Mouse (Mus musculus): ENCODE data around the gene Akap13. TPM values are rescaled to one million over a fixed set of nuclear protein-coding genes. Genes with fewer than 3 reads are reported as not detected.
"Not testable (repeated sequence)": the region's sequence is repeated elsewhere in the genome, so short reads cannot be mapped to it uniquely, and the experiment has no call there.

Gene Akap13
- polyA plus RNA-seq, 1 experiment from 2014 or later = 19.4 TPM

DNA sequence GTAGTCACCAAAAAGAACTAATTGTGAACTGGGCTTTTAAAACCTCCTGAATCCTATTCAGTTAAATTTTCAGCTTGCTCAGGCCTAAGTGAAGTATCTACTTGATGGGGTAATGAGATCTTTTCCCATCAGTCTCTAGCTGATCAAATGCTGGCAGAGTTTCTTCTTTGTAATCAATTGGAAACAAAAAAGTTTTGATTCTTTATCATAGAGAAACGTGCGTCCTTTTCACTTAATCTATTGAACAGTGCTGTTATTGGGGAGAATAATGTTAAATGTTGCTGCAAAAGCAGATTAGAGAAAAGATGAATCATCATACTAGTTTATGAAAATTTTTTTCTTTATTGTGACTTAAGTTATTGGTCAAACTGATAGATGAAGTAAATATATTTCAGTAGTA, 142.5 kb downstream of the Akap13 start:
- Histone ChIP-seq H3K9ac (no peak overlapping the region), H3K9me3 (no peaks in the 10 kb centered on the region), H3K4me2 (no peak overlapping the region), H3K36me3 (no peaks in the 10 kb centered on the region), H3K4me1 (replicated peaks) (no peaks in the 10 kb centered on the region), H3K4me3 (no peak overlapping the region), H3K27ac (no peak overlapping the region), H3K27me3 (no peaks in the 10 kb centered on the region)
- WGBS = 89% methylated on average over 2 of the region's 2 CpGs
- no peak for ATAC-seq (ENCODE audit: low FRiP score)

DNA sequence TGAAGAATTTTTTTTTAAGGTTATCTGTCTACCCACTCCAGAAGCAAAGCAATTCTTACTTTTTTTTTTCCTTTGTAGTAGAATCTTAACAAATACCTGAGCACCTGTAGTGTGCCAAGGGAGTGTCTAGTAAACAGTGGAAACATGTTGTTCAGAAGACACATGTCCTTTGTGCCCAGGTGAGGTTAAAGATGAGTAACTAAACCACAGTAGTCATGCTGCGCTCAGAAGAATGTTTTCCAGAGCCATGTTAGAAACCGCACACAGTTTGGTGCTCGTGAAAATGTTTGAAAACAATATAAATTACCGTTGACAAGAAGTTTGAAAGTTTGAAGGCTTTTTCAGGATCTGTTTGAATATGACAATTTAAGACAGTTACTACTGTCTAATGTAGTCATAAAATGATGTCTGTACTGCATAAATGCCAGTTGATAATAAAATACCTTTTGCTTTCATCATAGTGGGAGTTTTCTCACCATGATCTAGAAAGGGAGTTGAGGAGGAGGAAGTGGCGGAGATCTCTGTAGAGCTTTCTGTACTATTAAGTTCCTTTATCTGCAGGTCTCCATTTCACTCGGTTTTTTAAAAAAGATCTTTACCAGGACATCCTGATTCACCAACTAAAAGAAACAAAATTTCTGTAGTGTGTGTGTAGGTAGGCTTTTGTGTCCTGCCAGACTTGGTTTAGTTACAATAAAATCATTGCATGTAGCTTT, 145.2 kb downstream of the Akap13 start:
- Histone ChIP-seq H3K4me1 (replicated peaks) (no peaks in the 10 kb centered on the region), H3K9ac (no peak overlapping the region), H3K36me3 (no peaks in the 10 kb centered on the region; the same call in 1 of the 2 replicates), H3K27ac (no peak overlapping the region), H3K9me3 (no peaks in the 10 kb centered on the region), H3K4me3 (no peak overlapping the region), H3K4me2 (no peak overlapping the region), H3K27me3 (no peaks in the 10 kb centered on the region)
- ATAC-seq (ENCODE audit: low FRiP score) = no peak
- 93% methylated on average over 6 of the region's 6 CpGs for WGBS

DNA sequence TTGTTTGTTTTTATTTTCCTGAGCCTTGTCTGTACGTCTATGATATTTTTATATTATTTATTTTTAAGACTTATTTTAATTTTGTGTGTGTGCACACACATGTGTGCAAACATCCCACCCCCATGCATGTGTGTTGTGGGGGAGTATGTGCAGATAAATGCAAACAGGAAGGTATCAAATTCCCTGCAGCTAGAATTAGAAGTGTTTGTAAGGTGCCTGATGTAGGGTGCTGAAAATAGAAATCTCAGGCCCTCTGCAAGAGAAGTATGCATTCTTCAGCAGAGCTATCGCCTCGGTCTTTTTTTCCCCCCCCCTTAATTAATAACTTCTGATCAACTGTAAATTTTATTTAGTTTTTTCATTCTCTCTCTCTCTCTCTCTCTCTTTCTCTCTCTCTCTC, 151.9 kb downstream of the Akap13 start:
- no peaks in the 10 kb centered on the region for H3K9me3 ChIP-seq
- H3K27ac ChIP-seq = no peak overlapping the region
- no peaks in the 10 kb centered on the region for H3K4me1 ChIP-seq (replicated peaks)
- H3K4me2 ChIP-seq = no peak overlapping the region
- no peaks in the 10 kb centered on the region for H3K27me3 ChIP-seq
- no peak overlapping the region for H3K4me3 ChIP-seq
- no peak overlapping the region for H3K9ac ChIP-seq
- no peak for ATAC-seq (ENCODE audit: low FRiP score)
- peaks cover 22% of the 10 kb centered on the region; the same call in 1 of the 2 replicates for H3K36me3 ChIP-seq
- WGBS = 96% methylated on average over 3 of the region's 3 CpGs

DNA sequence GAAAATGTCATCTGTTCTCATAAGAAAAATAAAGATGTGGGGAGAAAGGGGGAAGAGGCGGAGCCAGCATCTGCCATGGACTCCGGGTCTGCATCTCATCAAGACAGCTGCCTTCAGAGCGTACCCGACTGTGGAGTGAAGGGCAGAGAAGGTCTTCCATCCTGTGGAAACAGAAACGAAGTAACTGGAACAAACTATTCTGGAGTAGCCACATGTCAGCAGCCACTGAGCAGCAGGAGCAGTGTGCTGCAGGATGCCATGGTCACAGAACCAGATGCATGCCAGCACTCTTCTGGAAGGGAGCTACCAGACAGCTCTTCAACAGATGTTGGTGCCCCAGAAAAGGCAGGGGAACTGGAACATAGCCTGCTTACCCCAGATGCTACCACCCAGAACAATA, 153.4 kb downstream of the Akap13 start:
- WGBS = 74% methylated on average over 5 of the region's 5 CpGs
- no peaks in the 10 kb centered on the region for H3K4me1 ChIP-seq (replicated peaks)
- H3K36me3 ChIP-seq = peaks cover 22% of the 10 kb centered on the region; the same call in 1 of the 2 replicates
- no peak overlapping the region for H3K4me2 ChIP-seq
- no peak overlapping the region for H3K4me3 ChIP-seq
- no peak overlapping the region for H3K9ac ChIP-seq
- H3K27me3 ChIP-seq = no peaks in the 10 kb centered on the region
- no peak for ATAC-seq (ENCODE audit: low FRiP score)
- H3K27ac ChIP-seq = no peak overlapping the region
- no peaks in the 10 kb centered on the region for H3K9me3 ChIP-seq

DNA sequence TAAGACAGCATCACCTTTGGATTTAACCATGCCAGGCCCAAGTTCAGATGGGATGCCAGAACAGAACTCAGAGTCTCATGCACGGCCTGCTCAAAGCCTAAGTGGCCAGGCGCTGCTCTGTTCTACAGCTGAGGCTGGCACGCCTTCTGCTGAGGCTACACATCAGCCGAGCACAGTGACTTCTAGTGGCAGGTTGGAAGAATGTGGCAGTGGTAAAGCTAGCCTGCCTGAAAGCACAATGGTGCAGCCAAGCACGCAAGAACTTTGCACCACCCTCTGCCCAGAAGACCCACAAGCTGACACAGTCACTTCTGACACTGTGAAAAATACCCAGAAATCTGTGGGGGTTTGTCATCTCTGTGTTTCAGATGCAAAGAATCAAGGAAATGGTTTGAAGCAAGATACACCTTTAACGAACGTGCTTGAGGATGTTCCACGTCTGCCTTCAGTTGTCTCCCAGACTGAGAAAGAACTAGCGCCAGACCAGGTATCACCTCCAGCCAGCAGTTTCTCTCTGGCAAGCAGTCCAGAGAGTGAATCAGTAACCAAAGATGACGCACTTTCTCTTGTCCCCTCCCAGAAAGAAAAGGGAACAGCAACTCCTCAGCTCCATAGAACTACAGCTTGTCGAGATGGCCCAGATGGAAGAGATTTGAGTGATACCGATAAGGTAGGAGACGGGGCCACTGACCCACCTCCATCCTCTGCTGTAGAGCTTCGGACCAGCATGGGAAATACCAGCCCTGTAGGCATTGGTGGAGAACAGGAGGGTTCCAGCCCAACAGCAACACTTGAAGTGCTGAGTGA, 154.3 kb downstream of the Akap13 start:
- Histone ChIP-seq H3K9me3 (no peaks in the 10 kb centered on the region), H3K27ac (no peak overlapping the region), H3K9ac (no peak overlapping the region), H3K4me3 (no peak overlapping the region), H3K36me3 (peaks cover 22% of the 10 kb centered on the region; the same call in 1 of the 2 replicates), H3K27me3 (no peaks in the 10 kb centered on the region), H3K4me1 (replicated peaks) (no peaks in the 10 kb centered on the region), H3K4me2 (no peak overlapping the region)
- 88% methylated on average over 14 of the region's 14 CpGs for WGBS
- no peak for ATAC-seq (ENCODE audit: low FRiP score)

DNA sequence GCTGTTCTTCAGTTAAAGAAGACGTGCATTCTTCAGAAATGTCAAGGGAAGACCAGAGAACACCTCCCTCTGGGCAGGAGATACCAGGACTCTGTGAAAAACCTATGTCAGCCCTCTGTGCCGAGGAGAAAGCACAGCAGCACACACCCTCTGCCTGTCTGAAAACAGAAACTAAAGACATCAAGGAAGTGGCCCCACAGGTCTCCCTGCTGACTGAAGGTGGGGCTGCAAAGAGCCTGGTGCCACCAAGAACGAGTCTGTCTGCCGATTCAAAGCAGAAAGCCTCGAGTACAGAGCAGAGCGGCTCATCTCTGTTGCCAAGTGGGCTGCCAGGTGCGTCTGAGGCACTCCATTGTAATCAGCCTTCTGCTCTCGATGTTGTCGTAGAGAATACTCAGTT, 155.1 kb downstream of the Akap13 start:
- Histone ChIP-seq H3K9me3 (no peaks in the 10 kb centered on the region), H3K4me1 (replicated peaks) (no peaks in the 10 kb centered on the region), H3K27me3 (no peaks in the 10 kb centered on the region), H3K4me2 (no peak overlapping the region), H3K9ac (no peak overlapping the region), H3K27ac (no peak overlapping the region), H3K4me3 (no peak overlapping the region), H3K36me3 (peaks cover 22% of the 10 kb centered on the region; the same call in 1 of the 2 replicates)
- 82% methylated on average over 9 of the region's 9 CpGs for WGBS
- ATAC-seq (ENCODE audit: low FRiP score) = no peak

DNA sequence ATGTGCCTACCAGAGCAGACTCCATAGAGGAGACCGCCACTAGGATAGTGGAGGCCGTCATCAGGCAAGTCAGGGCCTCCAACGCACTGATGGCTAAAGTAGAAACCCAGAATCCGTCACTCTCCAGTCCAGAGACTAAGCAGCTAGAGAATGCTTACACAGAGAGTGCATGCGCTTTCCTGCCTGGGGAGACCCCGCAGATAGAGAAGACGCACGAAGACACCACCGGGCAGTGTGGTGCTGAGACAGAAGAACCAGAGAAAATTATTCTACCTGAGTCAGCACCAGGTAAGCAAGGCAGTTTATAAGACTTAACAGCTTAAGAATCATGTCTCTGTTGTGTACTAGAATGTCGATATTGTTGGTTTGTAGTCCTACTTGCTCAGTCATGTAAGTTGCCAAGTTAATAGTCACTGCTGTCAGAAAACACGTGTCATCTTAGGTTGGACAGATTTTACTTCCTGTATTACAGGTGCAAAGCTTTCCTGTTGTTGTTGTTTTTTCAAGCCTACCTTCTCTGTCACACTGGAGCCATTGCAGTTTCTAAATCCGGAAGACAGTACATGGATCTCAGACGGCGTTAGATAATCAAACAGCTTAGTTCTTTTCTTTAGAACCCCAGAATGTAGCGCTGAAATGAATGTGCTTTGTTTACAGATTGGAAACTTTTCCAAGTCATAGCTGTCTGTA, 156.1 kb downstream of the Akap13 start:
- H3K4me3 ChIP-seq = no peak overlapping the region
- WGBS = 91% methylated on average over 15 of the region's 15 CpGs
- no peak overlapping the region for H3K9ac ChIP-seq
- no peaks in the 10 kb centered on the region for H3K4me1 ChIP-seq (replicated peaks)
- no peak overlapping the region for H3K27ac ChIP-seq
- H3K36me3 ChIP-seq = peaks cover 22% of the 10 kb centered on the region; the same call in 1 of the 2 replicates
- ATAC-seq (ENCODE audit: low FRiP score) = no peak
- H3K4me2 ChIP-seq = no peak overlapping the region
- H3K9me3 ChIP-seq = no peaks in the 10 kb centered on the region
- H3K27me3 ChIP-seq = no peaks in the 10 kb centered on the region

DNA sequence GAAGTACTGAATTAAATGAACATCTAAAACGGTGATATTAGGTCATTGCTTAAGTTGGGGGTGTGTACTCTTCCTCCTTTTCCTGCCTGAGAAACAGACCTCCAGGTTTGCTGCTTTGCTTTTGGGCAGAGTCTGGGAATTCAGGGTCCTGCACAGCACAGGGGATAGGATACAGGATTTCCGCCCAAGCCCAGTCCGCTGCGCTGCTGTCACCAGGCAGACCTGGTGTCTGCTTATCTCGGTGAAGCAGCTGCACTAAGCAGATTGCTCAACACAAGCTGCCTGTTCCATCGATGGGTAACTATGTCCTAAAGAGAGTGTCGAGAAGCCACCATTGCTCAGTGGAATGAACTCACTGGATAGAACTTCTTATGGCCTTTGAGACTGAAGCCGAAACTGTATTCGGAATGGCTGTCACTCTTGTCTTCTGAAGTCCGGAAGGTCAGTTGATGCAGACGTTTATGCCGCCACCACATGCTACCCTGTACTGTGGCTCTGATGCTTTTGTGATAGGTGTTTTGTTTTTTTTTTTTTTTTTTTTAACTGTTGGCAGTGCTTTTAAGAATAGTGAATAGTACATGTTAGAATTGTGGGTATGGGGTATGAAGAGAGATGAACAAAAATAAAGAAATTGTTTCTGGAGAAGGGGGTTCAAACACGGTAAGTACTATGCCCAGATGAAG, 156.8 kb downstream of the Akap13 start:
- H3K27ac ChIP-seq = no peak overlapping the region
- no peaks in the 10 kb centered on the region for H3K4me1 ChIP-seq (replicated peaks)
- no peak for ATAC-seq (ENCODE audit: low FRiP score)
- WGBS = 84% methylated on average over 13 of the region's 13 CpGs
- no peaks in the 10 kb centered on the region for H3K27me3 ChIP-seq
- no peaks in the 10 kb centered on the region for H3K9me3 ChIP-seq
- no peak overlapping the region for H3K9ac ChIP-seq
- peaks cover 22% of the 10 kb centered on the region; the same call in 1 of the 2 replicates for H3K36me3 ChIP-seq
- no peak overlapping the region for H3K4me2 ChIP-seq
- no peak overlapping the region for H3K4me3 ChIP-seq

DNA sequence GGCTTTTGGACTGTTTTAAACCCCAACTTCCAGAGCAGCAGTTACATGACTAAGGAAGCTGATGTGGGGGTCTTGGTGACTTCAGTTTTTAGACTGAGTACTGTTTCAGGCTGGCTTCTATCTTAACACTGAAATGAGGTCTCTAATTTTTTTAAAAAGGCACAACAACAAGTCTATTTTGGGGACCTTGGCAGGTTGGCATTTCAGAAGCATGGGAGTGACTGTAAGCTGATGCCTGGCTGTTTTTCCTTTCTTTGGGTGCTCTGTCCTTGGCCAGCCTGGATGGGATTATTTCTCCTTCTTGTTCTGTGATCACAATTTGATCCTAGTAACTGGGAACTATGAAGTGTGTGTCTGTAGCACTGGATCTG, 157.3 kb downstream of the Akap13 start:
- Histone ChIP-seq H3K4me2 (no peak overlapping the region), H3K36me3 (peaks cover 22% of the 10 kb centered on the region; the same call in 1 of the 2 replicates), H3K9ac (no peak overlapping the region), H3K4me1 (replicated peaks) (no peaks in the 10 kb centered on the region), H3K4me3 (no peak overlapping the region), H3K27me3 (no peaks in the 10 kb centered on the region), H3K9me3 (no peaks in the 10 kb centered on the region), H3K27ac (no peak overlapping the region)
- ATAC-seq (ENCODE audit: low FRiP score) = no peak

DNA sequence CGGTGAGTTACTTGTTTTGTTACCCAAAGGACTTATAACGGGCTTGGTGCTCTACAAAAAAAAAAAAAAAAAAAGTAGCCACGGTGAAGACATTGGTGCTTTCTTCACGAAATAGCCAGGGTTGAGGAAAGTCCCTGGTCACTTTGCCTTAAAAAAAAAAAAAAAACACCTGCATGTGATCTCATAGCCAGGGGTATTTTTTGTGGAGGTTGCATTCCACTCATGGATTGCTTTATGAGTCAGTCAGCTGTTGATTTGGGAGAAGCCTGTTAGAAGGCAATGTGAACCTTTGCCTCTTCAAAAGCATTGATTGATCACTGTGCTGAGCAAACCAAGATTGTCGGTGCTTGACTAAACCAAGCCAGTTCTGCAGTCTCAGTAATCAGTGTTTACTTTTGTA, 157.9 kb downstream of the Akap13 start:
- WGBS = 77% methylated on average over 5 of the region's 5 CpGs
- Histone ChIP-seq H3K4me1 (replicated peaks) (no peaks in the 10 kb centered on the region), H3K27ac (no peak overlapping the region), H3K9me3 (no peaks in the 10 kb centered on the region), H3K9ac (no peak overlapping the region), H3K4me2 (no peak overlapping the region), H3K27me3 (no peaks in the 10 kb centered on the region), H3K4me3 (no peak overlapping the region), H3K36me3 (peaks cover 22% of the 10 kb centered on the region; the same call in 1 of the 2 replicates)
- no peak for ATAC-seq (ENCODE audit: low FRiP score)

DNA sequence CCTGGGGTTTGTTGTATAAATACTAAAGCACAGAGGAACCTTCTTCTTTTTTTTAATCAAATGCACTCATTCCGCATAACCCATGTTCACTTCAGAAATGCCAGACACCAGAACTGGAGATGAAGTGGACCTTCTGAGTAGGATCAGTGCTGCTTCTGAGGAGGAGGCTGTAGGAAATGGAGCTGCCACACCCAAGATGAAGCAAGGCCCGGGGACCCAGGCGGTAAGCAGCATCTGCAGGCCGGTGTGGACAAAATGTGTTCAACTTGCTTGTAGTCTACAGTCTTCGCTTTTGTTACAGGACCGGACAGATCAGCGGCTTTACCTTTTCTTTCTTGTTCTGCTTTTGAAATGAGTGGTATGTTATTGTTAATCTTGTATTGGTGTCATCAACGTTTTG, 159.5 kb downstream of the Akap13 start:
- Histone ChIP-seq H3K36me3 (peaks cover 12% of the 10 kb centered on the region; the same call in 1 of the 2 replicates), H3K27ac (no peak overlapping the region), H3K4me2 (no peak overlapping the region), H3K9ac (no peak overlapping the region), H3K4me1 (replicated peaks) (no peaks in the 10 kb centered on the region), H3K4me3 (no peak overlapping the region), H3K9me3 (no peaks in the 10 kb centered on the region), H3K27me3 (no peaks in the 10 kb centered on the region)
- ATAC-seq (ENCODE audit: low FRiP score) = no peak
- WGBS = 91% methylated on average over 8 of the region's 8 CpGs

DNA sequence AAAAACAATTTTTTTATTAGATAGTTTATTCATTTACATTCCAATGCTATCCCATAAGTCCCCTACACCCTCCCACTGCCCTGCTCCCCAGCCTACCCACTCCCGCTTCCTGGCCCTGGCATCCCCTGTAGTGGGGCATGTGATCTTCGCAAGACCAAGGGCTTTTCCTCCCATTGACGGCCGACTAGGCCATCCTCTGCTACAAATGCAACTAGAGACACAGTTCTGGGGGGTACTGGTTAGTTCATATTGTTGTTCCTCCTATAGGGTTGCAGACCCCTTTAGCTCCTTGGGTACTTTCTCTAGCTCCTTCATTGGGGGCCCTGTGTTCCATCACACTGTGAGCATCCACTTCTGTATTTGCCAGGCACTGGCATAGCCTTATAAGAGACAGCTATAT, 161.9 kb downstream of the Akap13 start:
- ATAC-seq (ENCODE audit: low FRiP score); H3K9ac ChIP-seq; H3K27me3 ChIP-seq; H3K4me2 ChIP-seq; H3K9me3 ChIP-seq; H3K27ac ChIP-seq; H3K4me1 ChIP-seq (replicated peaks); H3K36me3 ChIP-seq; H3K4me3 ChIP-seq: not testable (repeated sequence)
- 96% methylated on average over 4 of the region's 4 CpGs for WGBS
